Mouse (Mus musculus) liver, embryonic 11.5 days (tissue): ENCODE results near the gene 4931428L18Rik. TPM values are rescaled to one million over a fixed set of nuclear protein-coding genes. Genes with fewer than 3 reads are reported as not detected.

Source experiments
- ATAC-seq: fragments of 200-750 bp; cut with Nextera tagmentation; replicated peaks from 2 replicates; pipeline ENCODE4 v1.8.0; 2017; ENCODE audit warnings: moderate number of reproducible peaks, mild to moderate bottlenecking, moderate TSS enrichment, moderate library complexity; ENCODE audit not compliant: low FRiP score
- DNase-seq: peaks from one replicate; pipeline ENCODE4 v3.0.0-alpha.2; 2017; ENCODE audit warnings: low spot score
- H3K27ac ChIP-seq: fragments of 300-500 bp; sonication (generic); 2 replicates; pipeline ENCODE4 v1.5.1; 2014; ENCODE audit warnings: mild to moderate bottlenecking, low read depth, low read length, control low read depth
- H3K27me3 ChIP-seq: fragments of 300-500 bp; sonication (generic); replicated peaks from 2 replicates; pipeline ENCODE4 v1.6.1; 2014; ENCODE audit warnings: low read length, mixed read lengths; ENCODE audit not compliant: control insufficient read depth, insufficient read depth
- H3K36me3 ChIP-seq: fragments of 300-500 bp; sonication (generic); 2 replicates; pipeline ENCODE4 v1.6.1; 2014; ENCODE audit warnings: mild to moderate bottlenecking, low read length, moderate library complexity, mixed read lengths; ENCODE audit not compliant: control insufficient read depth, insufficient read depth
- H3K4me1 ChIP-seq: fragments of 300-500 bp; sonication (generic); replicated peaks from 2 replicates; pipeline ENCODE4 v1.6.1; 2014; ENCODE audit warnings: low read length, mixed read lengths; ENCODE audit not compliant: control insufficient read depth, insufficient read depth
- H3K4me2 ChIP-seq: fragments of 300-500 bp; sonication (generic); 2 replicates; pipeline ENCODE4 v1.6.1; 2014; ENCODE audit warnings: mild to moderate bottlenecking, control low read depth, moderate library complexity
- H3K4me3 ChIP-seq: fragments of 300-500 bp; sonication (generic); 2 replicates; pipeline ENCODE4 v1.5.1; 2014; ENCODE audit warnings: low read depth, low read length, control low read depth
- H3K9ac ChIP-seq: fragments of 300-500 bp; sonication (generic); 2 replicates; pipeline ENCODE4 v1.6.1; 2014; ENCODE audit warnings: low read depth, low read length, control low read depth
- H3K9me3 ChIP-seq: fragments of 300-500 bp; sonication (generic); 2 replicates; pipeline ENCODE4 v1.6.1; 2016; ENCODE audit warnings: low read length, inconsistent platforms, mixed read lengths; ENCODE audit not compliant: control insufficient read depth
- WGBS: fragments of 180-500 bp; shearing (Covaris S2); extraction: QIAGEN DNeasy Blood & Tissue Kit; methylation state at CpG from one replicate; pipeline ENCODE4 v1.1.7; 2014; 5-methylcytosine and 5-hydroxymethylcytosine counted together
- polyA plus RNA-seq: library from polyadenylated mRNA; unstranded; fragments of >200 nt; fragmentation: Nextera tagmentation; extraction: Ambion mirVana; gene quantifications from 2 replicates; pipeline ENCODE4 v1.2.1, GENCODE M21; 2014

4931428L18Rik gene
- polyA plus RNA-seq, 1 experiment from 2014 or later: not detected

DNA sequence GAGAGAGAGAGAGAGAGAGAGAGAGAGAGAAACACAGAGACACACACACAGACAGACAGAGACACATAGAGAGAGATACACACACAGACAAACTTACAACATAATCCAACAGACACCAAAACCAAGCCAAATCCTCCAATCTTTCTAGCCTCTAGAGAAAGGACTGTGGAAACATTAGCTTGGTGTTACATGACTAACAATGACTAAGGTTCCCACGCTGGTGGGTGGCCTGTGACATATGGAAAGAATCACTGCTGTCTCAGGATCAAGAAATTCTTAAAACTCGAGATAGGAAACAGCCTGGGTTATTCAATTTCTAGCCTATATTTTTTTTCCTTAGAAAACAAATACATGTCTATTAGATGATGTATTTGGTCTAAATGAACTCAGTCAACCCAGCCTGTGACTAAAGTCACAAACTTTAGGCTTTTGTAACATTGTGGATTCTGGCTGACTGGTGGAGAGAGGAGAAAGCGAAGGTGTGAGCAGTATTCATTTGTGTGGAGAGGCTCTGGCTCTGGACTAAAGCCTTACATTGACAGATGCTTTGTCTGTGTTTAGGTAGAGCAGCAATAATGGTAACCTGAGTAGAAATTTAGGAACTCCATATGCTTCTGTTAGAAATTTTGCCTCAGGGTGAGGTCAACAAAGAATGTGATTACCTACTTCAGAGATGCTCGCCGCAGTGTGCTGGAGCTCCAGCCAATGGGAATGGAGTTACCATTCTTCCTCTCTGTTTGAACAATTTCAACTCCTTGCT, 126.6 kb downstream of the 4931428L18Rik start:
- WGBS: 64% methylated on average over 5 of the region's 5 CpGs
- DNase-seq (no peak), ATAC-seq (no peak)
- H3K9me3 ChIP-seq: no peaks in the 10 kb centered on the region
- no peaks in the 10 kb centered on the region for H3K4me1 ChIP-seq
- no peaks in the 10 kb centered on the region for H3K27me3 ChIP-seq
- H3K4me2 ChIP-seq: no peak overlapping the region
- H3K27ac ChIP-seq: no peak overlapping the region
- H3K9ac ChIP-seq: no peak overlapping the region
- no peaks in the 10 kb centered on the region for H3K36me3 ChIP-seq
- no peak overlapping the region for H3K4me3 ChIP-seq

- no peak overlapping the region for H3K27ac ChIP-seq
- H3K4me3 ChIP-seq: no peak overlapping the region
- WGBS: 77% methylated on average over 3 of the region's 3 CpGs
- peak; percentile 43; the same call in 1 of the 2 replicates for ATAC-seq
- DNase-seq: no peak
- no peak overlapping the region for H3K4me2 ChIP-seq
- no peaks in the 10 kb centered on the region for H3K4me1 ChIP-seq
- no peaks in the 10 kb centered on the region for H3K36me3 ChIP-seq
- H3K27me3 ChIP-seq: no peaks in the 10 kb centered on the region
- H3K9me3 ChIP-seq: no peaks in the 10 kb centered on the region
- H3K9ac ChIP-seq: no peak overlapping the region
Observed at GRCm38 (mm10) chr1:31094792-31095191, 127.7 kb downstream of the 4931428L18Rik start.

- Histone ChIP-seq H3K9ac (no peak overlapping the region), H3K4me3 (no peak overlapping the region), H3K9me3 (no peaks in the 10 kb centered on the region), H3K4me2 (no peak overlapping the region), H3K27ac (no peak overlapping the region), H3K4me1 (no peaks in the 10 kb centered on the region), H3K36me3 (no peaks in the 10 kb centered on the region), H3K27me3 (no peaks in the 10 kb centered on the region)
- DNase-seq: no peak
- ATAC-seq: no peak
- 80% methylated on average over 1 of the region's 1 CpGs for WGBS
Observed at GRCm38 (mm10) chr1:31093939-31094338, 128.5 kb downstream of the 4931428L18Rik start.

DNA sequence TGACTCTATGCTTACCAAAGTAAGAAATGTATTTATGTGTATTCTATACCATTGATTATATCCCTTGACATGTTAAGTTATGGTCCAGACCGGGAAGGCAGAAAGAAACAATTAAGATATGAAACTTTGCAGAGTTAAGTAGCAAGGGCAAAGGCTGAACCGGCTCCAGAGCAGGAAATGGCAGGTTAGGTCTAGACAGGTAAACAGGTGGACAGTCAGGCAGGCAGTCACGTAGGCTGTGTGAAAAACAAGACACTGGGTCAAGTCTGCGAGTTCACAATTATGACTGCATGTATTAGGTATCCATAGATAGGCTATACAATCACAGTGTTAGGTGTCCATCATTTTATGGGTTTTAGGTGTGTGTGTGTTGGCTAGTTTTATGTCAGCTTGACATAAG, 133.8 kb downstream of the 4931428L18Rik start:
- DNase-seq (no peak), ATAC-seq (no peak)
- Histone ChIP-seq H3K4me3 (no peak overlapping the region), H3K36me3 (no peaks in the 10 kb centered on the region), H3K9ac (no peak overlapping the region), H3K27ac (no peak overlapping the region), H3K4me2 (no peak overlapping the region), H3K4me1 (no peaks in the 10 kb centered on the region), H3K27me3 (no peaks in the 10 kb centered on the region), H3K9me3 (no peaks in the 10 kb centered on the region)
- 72% methylated on average over 4 of the region's 4 CpGs for WGBS

DNA sequence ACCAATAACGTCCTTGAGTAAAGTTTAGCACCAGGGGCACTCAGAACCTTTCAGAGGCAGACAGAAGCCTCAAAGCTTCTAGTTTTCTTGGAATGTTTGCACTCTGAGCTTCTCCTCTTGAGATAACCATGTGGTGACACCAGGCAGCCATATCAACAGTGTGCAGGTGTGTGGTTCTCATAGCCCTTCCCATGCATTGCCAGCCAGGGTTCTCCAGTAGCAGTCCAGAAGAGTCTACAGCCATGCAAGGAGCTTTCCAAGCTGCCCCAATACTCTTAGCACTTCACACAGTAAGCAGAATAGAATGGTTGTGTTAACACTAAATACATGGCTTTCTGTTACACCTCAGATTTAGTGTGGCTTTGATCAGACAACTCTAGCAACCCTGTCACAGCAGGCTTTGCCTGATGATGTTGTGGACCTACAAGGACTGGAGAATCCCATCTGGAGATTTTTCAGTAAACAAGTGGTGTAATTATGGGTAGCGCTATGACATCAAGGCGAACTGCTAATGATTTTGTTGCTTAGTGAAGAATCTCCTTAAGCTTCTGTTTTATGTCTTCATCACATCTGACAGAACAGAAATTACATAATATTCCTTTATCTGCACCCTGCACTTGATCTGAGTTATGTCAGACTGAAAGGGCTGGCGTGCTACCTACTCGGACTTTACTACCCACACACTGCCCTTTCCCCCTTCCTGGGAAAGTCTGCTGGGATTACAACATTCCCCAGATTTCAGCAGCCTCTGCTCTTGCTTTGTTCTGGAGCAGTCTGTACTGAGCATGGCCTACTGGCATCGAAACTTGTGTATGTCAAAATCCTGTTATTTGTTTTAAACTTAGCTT, 149.7 kb downstream of the 4931428L18Rik start:
- no peaks in the 10 kb centered on the region for H3K36me3 ChIP-seq
- H3K4me3 ChIP-seq: no peak overlapping the region
- 58% methylated on average over 6 of the region's 6 CpGs for WGBS
- H3K27me3 ChIP-seq: no peaks in the 10 kb centered on the region
- no peaks in the 10 kb centered on the region for H3K9me3 ChIP-seq
- no peak overlapping the region for H3K9ac ChIP-seq
- H3K4me1 ChIP-seq: no peaks in the 10 kb centered on the region
- no peak overlapping the region for H3K27ac ChIP-seq
- ATAC-seq (peak; percentile 63), DNase-seq (no peak)
- no peak overlapping the region for H3K4me2 ChIP-seq

GRCm38 (mm10) chr1:31071209-31071608, 151.3 kb downstream of the 4931428L18Rik start:
- no peak for ATAC-seq
- H3K27me3 ChIP-seq: no peaks in the 10 kb centered on the region
- WGBS: 84% methylated on average over 2 of the region's 2 CpGs
- H3K4me2 ChIP-seq: no peak overlapping the region
- no peak for DNase-seq
- H3K4me1 ChIP-seq: no peaks in the 10 kb centered on the region
- no peaks in the 10 kb centered on the region for H3K36me3 ChIP-seq
- H3K9me3 ChIP-seq: no peaks in the 10 kb centered on the region
- no peak overlapping the region for H3K27ac ChIP-seq
- H3K4me3 ChIP-seq: no peak overlapping the region
- H3K9ac ChIP-seq: no peak overlapping the region

- H3K4me1 ChIP-seq: no peaks in the 10 kb centered on the region
- H3K27ac ChIP-seq: no peak overlapping the region
- ATAC-seq (no peak), DNase-seq (no peak)
- no peak overlapping the region for H3K4me3 ChIP-seq
- WGBS: 77% methylated on average over 12 of the region's 12 CpGs
- H3K27me3 ChIP-seq: no peaks in the 10 kb centered on the region
- no peaks in the 10 kb centered on the region for H3K36me3 ChIP-seq
- H3K9ac ChIP-seq: no peak overlapping the region
- H3K9me3 ChIP-seq: no peaks in the 10 kb centered on the region
- no peak overlapping the region for H3K4me2 ChIP-seq
Observed at GRCm38 (mm10) chr1:31064817-31065740, 157.4 kb downstream of the 4931428L18Rik start.

- no peak overlapping the region for H3K9ac ChIP-seq
- no peaks in the 10 kb centered on the region for H3K4me1 ChIP-seq
- H3K36me3 ChIP-seq: no peaks in the 10 kb centered on the region
- ATAC-seq (no peak), DNase-seq (no peak)
- no peaks in the 10 kb centered on the region for H3K9me3 ChIP-seq
- WGBS: 68% methylated on average over 4 of the region's 4 CpGs
- H3K27me3 ChIP-seq: no peaks in the 10 kb centered on the region
- H3K4me3 ChIP-seq: no peak overlapping the region
- no peak overlapping the region for H3K4me2 ChIP-seq
- no peak overlapping the region for H3K27ac ChIP-seq
Observed at GRCm38 (mm10) chr1:31059806-31060205, 162.7 kb downstream of the 4931428L18Rik start.
